Mouse (Mus musculus) induced T-regulatory cell, adult 2 months (primary cell): ENCODE results near the gene Cfap45.

Experiments used
- DNase-seq: peaks from one replicate; pipeline ENCODE4 v3.0.0-alpha.2; 2012; ENCODE audit warnings: low read depth

Gene Cfap45

GRCm38 (mm10) chr1:172562641-172563464 lies 42.3 kb downstream of the Cfap45 start:
- peak; percentile 75 for DNase-seq

- no peak for DNase-seq
Observed at GRCm38 (mm10) chr1:172563465-172563828, 42.8 kb downstream of the Cfap45 start.

- no peak for DNase-seq
Observed at GRCm38 (mm10) chr1:172566131-172566530, 45.5 kb downstream of the Cfap45 start.

DNA sequence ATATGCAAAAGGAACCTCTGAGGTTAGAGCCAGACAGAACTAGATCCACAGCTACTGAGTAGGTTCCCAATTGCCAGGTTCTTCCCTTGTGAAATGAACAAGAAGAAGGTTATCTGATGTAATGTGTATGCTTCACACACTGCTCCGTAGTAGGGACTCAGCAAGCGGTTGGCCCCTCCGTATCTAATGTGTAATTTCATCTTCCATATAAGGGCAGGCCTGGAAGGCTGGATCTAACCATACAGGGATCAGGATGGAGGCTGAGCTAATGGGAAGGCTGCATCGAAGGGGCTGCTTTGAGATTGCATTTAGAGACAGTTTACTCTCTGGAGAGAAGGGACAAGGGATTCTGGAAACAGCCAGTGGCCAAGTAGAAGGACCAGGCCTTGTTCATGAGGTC lies 47.2 kb downstream of the Cfap45 start:
- DNase-seq, result no peak

DNA sequence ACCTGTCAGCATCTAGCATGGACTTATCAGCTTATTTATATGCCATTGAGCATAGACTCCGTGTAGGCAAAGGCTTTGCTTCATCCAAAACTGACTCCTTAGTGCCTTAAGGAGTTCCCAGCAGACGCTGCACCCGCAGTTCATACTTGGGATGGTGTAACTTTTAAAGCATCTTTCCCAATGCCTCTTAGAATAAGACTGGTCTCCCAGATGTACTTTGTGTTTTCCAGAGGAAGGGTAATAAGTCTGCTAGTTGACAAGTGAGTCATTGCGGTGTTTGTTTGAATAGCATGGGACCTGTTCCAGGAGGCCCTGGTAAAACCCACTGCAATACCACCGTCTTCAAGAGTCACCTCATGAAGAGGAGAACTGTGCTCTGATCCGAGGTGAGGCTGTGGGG lies 59.5 kb downstream of the Cfap45 start:
- no peak for DNase-seq

DNA sequence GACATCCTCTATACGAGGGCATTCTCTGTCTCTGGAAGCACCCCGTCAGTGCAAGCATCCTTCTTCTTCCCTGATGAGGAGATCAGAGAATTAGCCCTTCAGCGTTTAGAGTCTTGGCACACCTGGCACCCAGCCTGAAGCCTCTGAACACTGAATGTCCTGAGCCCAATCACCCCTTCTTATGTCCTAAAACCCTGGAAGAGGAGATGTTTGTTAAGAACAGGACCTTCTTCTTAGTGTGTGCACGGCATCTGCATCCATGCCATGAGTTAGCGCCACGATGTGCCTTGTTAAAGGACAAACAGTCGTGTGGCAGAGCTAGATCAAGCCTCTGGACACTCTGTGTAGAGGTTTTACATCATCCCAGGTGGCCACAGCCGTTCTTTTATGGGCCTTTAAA lies 61.8 kb downstream of the Cfap45 start:
- no peak for DNase-seq

GRCm38 (mm10) chr1:172584271-172584670 lies 63.7 kb downstream of the Cfap45 start:
- DNase-seq, result no peak

- no peak for DNase-seq
Observed at GRCm38 (mm10) chr1:172585026-172585425, 64.4 kb downstream of the Cfap45 start.

- no peak for DNase-seq
Observed at GRCm38 (mm10) chr1:172585612-172586567, 65.3 kb downstream of the Cfap45 start.

DNA sequence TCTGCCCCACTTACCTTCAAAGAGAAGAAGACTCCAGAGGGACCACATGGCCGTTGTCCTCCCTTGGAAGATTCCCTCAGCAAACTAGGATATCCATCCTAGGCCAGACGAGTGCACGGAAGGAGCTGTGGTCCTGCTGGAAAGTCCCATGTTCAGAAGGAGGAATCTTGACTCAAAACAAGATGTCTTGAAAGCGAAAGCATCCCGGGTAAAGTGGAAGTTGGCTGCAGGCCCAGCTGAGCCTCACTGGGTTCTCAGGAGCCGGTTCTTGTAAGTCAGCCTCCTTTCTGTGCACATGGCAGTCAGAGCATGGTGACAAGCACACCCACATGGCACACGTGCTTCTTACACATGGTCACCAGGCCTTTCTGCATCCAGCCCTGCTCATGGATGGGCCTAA lies 69.8 kb downstream of the Cfap45 start, which contains the start of gene Slamf8:
Gene Slamf8, minus strand, starts transcription at position 184 of the 400 bp plus-strand sequence.
- DNase-seq, result peak; percentile 18

DNA sequence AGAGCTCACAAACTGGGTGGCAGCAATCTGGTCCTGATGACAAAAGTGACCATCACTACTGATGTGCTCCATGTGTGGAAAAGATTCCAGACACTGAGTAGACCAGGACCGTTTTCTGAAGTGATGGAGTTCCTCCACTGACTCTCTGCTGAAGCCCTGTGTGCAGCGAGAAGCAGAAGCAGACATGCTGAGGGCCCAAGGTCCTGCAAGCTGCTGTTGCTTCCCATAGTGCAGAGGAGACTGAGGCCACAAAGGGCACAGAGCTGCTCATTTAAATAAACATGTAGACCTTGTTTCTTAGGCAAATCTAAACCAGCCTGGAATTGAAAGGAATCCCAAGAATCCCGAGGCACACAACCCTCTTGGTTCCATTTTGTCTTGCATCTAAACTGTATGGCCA lies 72.7 kb downstream of the Cfap45 start:
- no peak for DNase-seq

- DNase-seq, result no peak
Observed at GRCm38 (mm10) chr1:172593956-172594355, 73.4 kb downstream of the Cfap45 start.

GRCm38 (mm10) chr1:172594495-172594894 lies 73.9 kb downstream of the Cfap45 start:
- DNase-seq, result peak; percentile 43
